Mouse (Mus musculus): ENCODE results near the gene Shq1.

GRCm38 (mm10) chr6:100686341-100686740 lies 15.4 kb upstream of the Shq1 start:
- TF ChIP-seq CTCF (IDR thresholded peaks at IDR 0.05; ENCODE audit: control insufficient read depth, insufficient read depth, insufficient read length), result no peak
- TF ChIP-seq CEBPB (IDR thresholded peaks at IDR 0.05; ENCODE audit: low read depth), result no peak
- TF ChIP-seq MAX (IDR thresholded peaks at IDR 0.05), result no peak

All from C2C12 (cell line).